Mouse (Mus musculus) kidney, embryonic 15.5 days (tissue): Measurements from ENCODE around the gene Ost4. TPM values are rescaled to one million over a fixed set of nuclear protein-coding genes. Genes with fewer than 3 reads are reported as not detected.
A peak's percentile ranks its signal among the peaks of the same experiment; 100 is the strongest.

ENCODE experiments used
- ATAC-seq: fragments of 200-750 bp; cut with Nextera tagmentation; replicated peaks from 2 replicates; pipeline ENCODE4 v1.8.0; 2017; ENCODE audit warnings: moderate TSS enrichment; ENCODE audit not compliant: low FRiP score
- H3K27ac ChIP-seq: fragments of 300-500 bp; sonication (generic); 2 replicates; pipeline ENCODE4 v1.5.1; 2015; ENCODE audit warnings: mild to moderate bottlenecking, inconsistent platforms
- H3K27me3 ChIP-seq: fragments of 300-500 bp; sonication (generic); 2 replicates; pipeline ENCODE4 v1.6.1; 2015; ENCODE audit warnings: inconsistent platforms
- H3K36me3 ChIP-seq: fragments of 300-500 bp; sonication (generic); 2 replicates; pipeline ENCODE4 v1.6.1; 2015; ENCODE audit warnings: inconsistent platforms
- H3K4me1 ChIP-seq: fragments of 300-500 bp; sonication (generic); 2 replicates; pipeline ENCODE4 v1.6.1; 2015; ENCODE audit warnings: inconsistent platforms
- H3K4me2 ChIP-seq: fragments of 300-500 bp; sonication (generic); 2 replicates; pipeline ENCODE4 v1.6.1; 2015; ENCODE audit warnings: moderate library complexity, mild to moderate bottlenecking, inconsistent platforms
- H3K4me3 ChIP-seq: fragments of 300-500 bp; sonication (generic); replicated peaks from 2 replicates; pipeline ENCODE4 v1.5.1; 2015; ENCODE audit warnings: mild to moderate bottlenecking, inconsistent platforms
- H3K9ac ChIP-seq: fragments of 300-500 bp; sonication (generic); 2 replicates; pipeline ENCODE4 v1.6.1; 2015; ENCODE audit warnings: mild to moderate bottlenecking, inconsistent platforms
- H3K9me3 ChIP-seq: fragments of 300-500 bp; sonication (generic); replicated peaks from 2 replicates; pipeline ENCODE4 v1.6.1; 2016; ENCODE audit warnings: inconsistent platforms
- WGBS: fragments of 180-500 bp; shearing (Covaris S2); methylation state at CpG from one replicate; pipeline ENCODE4 v1.1.7; 2015; ENCODE audit warnings: mixed read lengths; 5-methylcytosine and 5-hydroxymethylcytosine counted together
- polyA plus RNA-seq: library from polyadenylated mRNA; unstranded; fragments of >200 nt; fragmentation: Nextera tagmentation; extraction: Ambion mirVana; gene quantifications from 2 replicates; pipeline ENCODE4 v1.2.1, GENCODE M21; 2015

Ost4 gene
- polyA plus RNA-seq, 1 experiment from 2014 or later, result 491 TPM

DNA sequence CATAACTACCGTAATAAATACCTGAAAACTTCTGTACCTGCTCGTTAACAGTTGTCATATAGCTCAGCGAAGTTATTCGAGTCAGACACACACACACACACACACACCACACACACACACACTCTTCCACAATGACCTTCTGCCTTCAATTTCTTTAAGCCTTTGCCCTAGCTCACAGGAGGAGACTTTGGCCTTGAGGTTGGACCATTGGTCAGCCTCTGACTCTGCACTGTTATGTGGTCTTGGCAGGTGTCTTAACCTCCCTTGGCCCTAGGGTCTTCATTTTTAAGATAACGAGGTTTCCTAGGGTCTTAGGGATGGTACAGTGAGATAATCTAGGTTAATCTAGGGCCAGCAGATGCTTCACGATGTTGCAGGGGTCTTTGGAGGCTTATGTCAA lies 36.8 kb upstream of the Ost4 start:
- H3K4me2 ChIP-seq, result 0 out of 2 replicates have a peak overlapping the region, but pooled peaks have one; percentile 90
- no peak for ATAC-seq
- no peak overlapping the region for H3K27ac ChIP-seq
- no peak overlapping the region for H3K4me3 ChIP-seq
- H3K36me3 ChIP-seq, result no peaks in the 10 kb centered on the region
- no peaks in the 10 kb centered on the region for H3K9me3 ChIP-seq
- H3K27me3 ChIP-seq, result peaks cover 8% of the 10 kb centered on the region; the same call in 1 of the 2 replicates
- WGBS, result 90% methylated on average over 6 of the region's 6 CpGs
- peaks cover 20% of the 10 kb centered on the region for H3K4me1 ChIP-seq
- no peak overlapping the region for H3K9ac ChIP-seq

DNA sequence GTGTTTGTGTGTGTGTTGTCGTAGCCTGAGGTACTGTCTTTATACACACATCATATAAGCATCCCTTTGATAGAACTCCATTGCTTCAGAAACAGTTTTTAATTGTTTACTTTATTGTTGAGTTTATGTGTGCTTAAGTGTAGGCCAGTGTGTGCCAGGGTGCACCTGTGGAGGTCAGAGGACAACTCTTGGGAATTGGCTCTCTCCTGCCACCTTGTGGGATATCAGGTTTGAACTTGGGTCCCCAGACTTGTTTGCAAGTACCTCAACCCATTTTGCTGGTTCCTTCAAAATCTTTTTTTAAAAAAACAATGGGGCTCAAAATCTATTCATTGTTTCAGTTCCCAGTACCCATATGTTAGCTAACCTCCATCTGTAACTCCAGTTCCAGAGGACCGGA lies 35.4 kb upstream of the Ost4 start:
- H3K9me3 ChIP-seq, result no peaks in the 10 kb centered on the region
- no peak overlapping the region for H3K4me3 ChIP-seq
- H3K9ac ChIP-seq, result no peak overlapping the region
- peaks cover 8% of the 10 kb centered on the region; the same call in 1 of the 2 replicates for H3K27me3 ChIP-seq
- no peak overlapping the region for H3K27ac ChIP-seq
- WGBS, result 96% methylated on average over 2 of the region's 2 CpGs
- no peak overlapping the region for H3K4me2 ChIP-seq
- peaks cover 11% of the 10 kb centered on the region for H3K4me1 ChIP-seq
- ATAC-seq, result no peak
- no peaks in the 10 kb centered on the region for H3K36me3 ChIP-seq

GRCm38 (mm10) chr5:30934725-30935461 lies 27.3 kb upstream of the Ost4 start:
- Histone ChIP-seq H3K4me3 (no peak overlapping the region), H3K9me3 (no peaks in the 10 kb centered on the region), H3K4me2 (no peak overlapping the region), H3K4me1 (no peaks in the 10 kb centered on the region), H3K27ac (no peak overlapping the region), H3K27me3 (no peaks in the 10 kb centered on the region), H3K36me3 (no peaks in the 10 kb centered on the region), H3K9ac (no peak overlapping the region)
- no peak for ATAC-seq
- 89% methylated on average over 5 of the region's 5 CpGs for WGBS

- Histone ChIP-seq H3K4me2 (no peak overlapping the region), H3K4me3 (no peak overlapping the region), H3K27ac (no peak overlapping the region), H3K27me3 (no peaks in the 10 kb centered on the region), H3K4me1 (no peaks in the 10 kb centered on the region), H3K36me3 (no peaks in the 10 kb centered on the region), H3K9me3 (no peaks in the 10 kb centered on the region), H3K9ac (no peak overlapping the region)
- no peak for ATAC-seq
- WGBS, result 67% methylated on average over 5 of the region's 5 CpGs
Observed at GRCm38 (mm10) chr5:30933705-30934104, 26.1 kb upstream of the Ost4 start.

- Histone ChIP-seq H3K4me3 (no peak overlapping the region), H3K27me3 (no peaks in the 10 kb centered on the region), H3K36me3 (no peaks in the 10 kb centered on the region), H3K4me1 (peaks cover 4% of the 10 kb centered on the region; the same call in 1 of the 2 replicates), H3K27ac (no peak overlapping the region), H3K9me3 (no peaks in the 10 kb centered on the region), H3K4me2 (no peak overlapping the region), H3K9ac (no peak overlapping the region)
- ATAC-seq, result no peak
- 91% methylated on average over 4 of the region's 4 CpGs for WGBS
Observed at GRCm38 (mm10) chr5:30931378-30931777, 23.8 kb upstream of the Ost4 start.

DNA sequence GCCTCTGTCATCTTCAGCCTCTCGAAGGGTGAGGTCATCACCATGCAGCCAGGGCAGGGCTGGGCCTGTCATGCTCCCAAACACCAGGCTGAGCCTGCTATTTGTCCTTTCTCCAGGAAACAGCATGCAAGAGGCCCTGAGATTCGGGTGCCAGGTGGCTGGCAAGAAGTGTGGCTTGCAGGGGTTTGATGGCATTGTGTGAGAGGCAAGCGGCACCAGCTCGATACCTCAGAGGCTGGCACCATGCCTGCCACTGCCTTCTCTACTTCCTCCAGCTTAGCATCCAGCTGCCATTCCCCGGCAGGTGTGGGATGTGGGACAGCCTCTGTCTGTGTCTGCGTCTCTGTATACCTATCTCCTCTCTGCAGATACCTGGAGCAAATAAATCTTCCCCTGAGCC lies 23.3 kb upstream of the Ost4 start:
- no peak overlapping the region for H3K4me2 ChIP-seq
- no peaks in the 10 kb centered on the region for H3K27me3 ChIP-seq
- no peak for ATAC-seq
- H3K9ac ChIP-seq, result no peak overlapping the region
- no peak overlapping the region for H3K4me3 ChIP-seq
- peaks cover 4% of the 10 kb centered on the region; the same call in 1 of the 2 replicates for H3K4me1 ChIP-seq
- H3K27ac ChIP-seq, result no peak overlapping the region
- 81% methylated on average over 6 of the region's 6 CpGs for whole genome bisulfite sequencing
- H3K9me3 ChIP-seq, result no peaks in the 10 kb centered on the region
- H3K36me3 ChIP-seq, result no peaks in the 10 kb centered on the region

GRCm38 (mm10) chr5:30930121-30930520 lies 22.5 kb upstream of the Ost4 start:
- H3K4me2 ChIP-seq, result no peak overlapping the region
- H3K4me1 ChIP-seq, result peaks cover 4% of the 10 kb centered on the region; the same call in 1 of the 2 replicates
- WGBS, result 43% methylated on average over 4 of the region's 4 CpGs
- H3K27ac ChIP-seq, result no peak overlapping the region
- H3K9me3 ChIP-seq, result no peaks in the 10 kb centered on the region
- ATAC-seq, result no peak
- H3K4me3 ChIP-seq, result no peak overlapping the region
- no peak overlapping the region for H3K9ac ChIP-seq
- no peaks in the 10 kb centered on the region for H3K27me3 ChIP-seq
- H3K36me3 ChIP-seq, result 0 out of 2 replicates have a peak, but pooled peaks cover 3% of the 10 kb centered on the region

DNA sequence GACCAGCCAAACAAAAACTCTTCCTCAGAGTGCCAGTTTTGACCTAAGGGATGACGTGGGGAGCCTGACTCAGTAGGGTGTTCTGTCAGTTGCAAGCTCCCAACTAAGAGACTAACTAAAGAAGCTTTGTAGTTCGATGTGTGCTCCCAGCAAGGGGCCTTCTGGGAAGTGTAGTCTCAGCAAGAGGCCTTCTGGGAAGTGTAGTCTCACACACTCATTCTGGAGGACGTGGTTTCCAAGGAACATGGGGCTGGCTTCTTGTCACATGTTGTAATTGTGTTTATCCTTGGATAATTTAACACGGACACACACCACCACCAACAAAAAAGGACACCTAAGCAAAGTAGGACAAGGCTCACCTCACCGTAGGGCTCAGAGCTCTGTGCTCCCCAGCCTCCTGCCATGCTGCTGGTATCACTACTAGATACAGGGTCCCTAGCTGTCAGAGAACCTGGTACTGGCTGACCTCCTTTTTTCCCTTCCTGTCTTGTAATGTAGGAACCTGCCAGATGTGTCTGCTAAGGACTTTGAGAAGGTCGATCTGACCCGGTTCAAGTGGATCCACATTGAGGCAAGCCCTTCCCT lies 20.4 kb upstream of the Ost4 start:
- no peak overlapping the region for H3K4me3 ChIP-seq
- no peaks in the 10 kb centered on the region for H3K9me3 ChIP-seq
- H3K27ac ChIP-seq, result no peak overlapping the region
- H3K9ac ChIP-seq, result no peak overlapping the region
- peaks cover 5% of the 10 kb centered on the region for H3K4me1 ChIP-seq
- ATAC-seq, result no peak
- H3K4me2 ChIP-seq, result peak overlapping the region; percentile 41
- no peaks in the 10 kb centered on the region for H3K27me3 ChIP-seq
- WGBS, result 41% methylated on average over 7 of the region's 7 CpGs
- 0 out of 2 replicates have a peak, but pooled peaks cover 6% of the 10 kb centered on the region for H3K36me3 ChIP-seq

DNA sequence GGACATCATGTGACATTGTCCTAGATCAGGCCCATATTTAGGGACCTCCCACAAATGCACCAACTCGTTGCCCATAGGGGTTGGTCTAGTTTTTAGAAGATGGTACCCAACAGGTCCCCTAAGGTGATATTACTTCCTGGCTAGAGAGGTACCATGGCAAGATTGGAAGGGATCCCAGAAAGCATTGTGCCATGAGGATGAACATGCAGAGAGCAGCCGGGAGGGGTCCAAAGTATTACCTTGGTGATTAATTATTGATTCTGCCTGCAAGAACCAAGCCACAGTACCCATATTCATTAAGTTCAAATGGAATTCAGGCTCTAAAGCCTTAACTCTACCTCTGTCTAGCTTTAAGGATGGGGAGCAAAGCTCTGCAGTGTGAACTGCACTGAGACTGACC lies 18.5 kb upstream of the Ost4 start:
- Histone ChIP-seq H3K36me3 (peaks cover 7% of the 10 kb centered on the region; the same call in 1 of the 2 replicates), H3K4me1 (peaks cover 23% of the 10 kb centered on the region), H3K9me3 (no peaks in the 10 kb centered on the region), H3K27ac (no peak overlapping the region), H3K9ac (no peak overlapping the region), H3K4me2 (no peak overlapping the region), H3K27me3 (no peaks in the 10 kb centered on the region), H3K4me3 (no peak overlapping the region)
- WGBS, result 83% methylated on average over 2 of the region's 2 CpGs
- no peak for ATAC-seq

GRCm38 (mm10) chr5:30925217-30925616 lies 17.6 kb upstream of the Ost4 start:
- Histone ChIP-seq H3K27ac (no peak overlapping the region), H3K9me3 (no peaks in the 10 kb centered on the region), H3K27me3 (no peaks in the 10 kb centered on the region), H3K4me1 (peaks cover 31% of the 10 kb centered on the region), H3K36me3 (peaks cover 15% of the 10 kb centered on the region), H3K9ac (no peak overlapping the region), H3K4me3 (no peak overlapping the region), H3K4me2 (no peak overlapping the region)
- ATAC-seq, result no peak
- WGBS, result 90% methylated on average over 5 of the region's 5 CpGs

DNA sequence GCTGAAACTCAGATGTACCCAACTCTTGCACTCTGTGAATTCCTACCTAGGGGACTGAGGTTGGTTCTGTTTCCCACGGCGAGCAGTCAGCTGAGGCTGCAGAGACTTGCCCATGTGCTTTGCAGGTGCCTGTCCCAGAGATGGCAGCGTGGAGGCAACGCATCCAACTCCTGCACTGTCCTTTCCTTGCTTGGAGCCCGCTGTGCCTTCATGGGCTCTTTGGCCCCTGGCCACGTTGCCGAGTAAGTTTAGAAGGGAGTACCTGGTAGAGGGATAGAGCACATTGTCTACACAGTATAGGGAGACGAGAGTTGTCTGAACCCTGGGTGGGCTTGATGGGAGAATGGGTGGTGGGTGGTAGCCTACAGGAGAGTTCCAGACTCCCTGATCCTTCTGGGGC lies 17.0 kb upstream of the Ost4 start:
- Histone ChIP-seq H3K9ac (no peak overlapping the region), H3K27me3 (no peaks in the 10 kb centered on the region), H3K27ac (no peak overlapping the region), H3K9me3 (no peaks in the 10 kb centered on the region), H3K4me3 (no peak overlapping the region), H3K36me3 (peaks cover 22% of the 10 kb centered on the region), H3K4me2 (no peak overlapping the region), H3K4me1 (peaks cover 37% of the 10 kb centered on the region)
- no peak for ATAC-seq
- WGBS, result 81% methylated on average over 8 of the region's 8 CpGs

- WGBS, result 81% methylated on average over 6 of the region's 6 CpGs
- peaks cover 36% of the 10 kb centered on the region for H3K36me3 ChIP-seq
- H3K27ac ChIP-seq, result no peak overlapping the region
- H3K4me3 ChIP-seq, result no peak overlapping the region
- H3K4me2 ChIP-seq, result peak overlapping the region; percentile 75; the same call in 1 of the 2 replicates
- peaks cover 44% of the 10 kb centered on the region for H3K4me1 ChIP-seq
- ATAC-seq, result no peak
- no peaks in the 10 kb centered on the region for H3K27me3 ChIP-seq
- no peak overlapping the region for H3K9ac ChIP-seq
- no peaks in the 10 kb centered on the region for H3K9me3 ChIP-seq
Observed at GRCm38 (mm10) chr5:30923119-30923518, 15.5 kb upstream of the Ost4 start.
